Mouse (Mus musculus) neural tube, embryonic 11.5 days (tissue): ENCODE data around the gene Atp6ap1l. TPM values are rescaled to one million over a fixed set of nuclear protein-coding genes. Genes with fewer than 3 reads are reported as not detected.

Experiments
- ATAC-seq: fragments of 200-750 bp; cut with Nextera tagmentation; 2 replicates; pipeline ENCODE4 v1.8.0; 2017; ENCODE audit warnings: moderate number of reproducible peaks, mild to moderate bottlenecking, moderate TSS enrichment, moderate library complexity; ENCODE audit not compliant: insufficient read depth, low FRiP score, low TSS enrichment
- DNase-seq: peaks from one replicate; pipeline ENCODE4 v3.0.0-alpha.2; 2015; ENCODE audit warnings: low spot score
- H3K27ac ChIP-seq: fragments of 300-500 bp; sonication (generic); 2 replicates; pipeline ENCODE4 v1.5.1; 2014; ENCODE audit warnings: low read depth, mild to moderate bottlenecking, low read length
- H3K27me3 ChIP-seq: fragments of 300-500 bp; sonication (generic); 2 replicates; pipeline ENCODE4 v1.6.1; 2014; ENCODE audit warnings: mild to moderate bottlenecking, low read length, mixed read lengths; ENCODE audit not compliant: control insufficient read depth, insufficient read depth
- H3K36me3 ChIP-seq: fragments of 300-500 bp; sonication (generic); 2 replicates; pipeline ENCODE4 v1.6.1; 2014; ENCODE audit warnings: mild to moderate bottlenecking, low read length, moderate library complexity, mixed read lengths; ENCODE audit not compliant: control insufficient read depth, insufficient read depth
- H3K4me1 ChIP-seq: fragments of 300-500 bp; sonication (generic); 2 replicates; pipeline ENCODE4 v1.6.1; 2014; ENCODE audit warnings: low read length, mixed read lengths; ENCODE audit not compliant: control insufficient read depth, insufficient read depth
- H3K4me2 ChIP-seq: fragments of 300-500 bp; sonication (generic); 2 replicates; pipeline ENCODE4 v1.6.1; 2014; ENCODE audit warnings: low read depth, mild to moderate bottlenecking, moderate library complexity
- H3K4me3 ChIP-seq: fragments of 300-500 bp; sonication (generic); 2 replicates; pipeline ENCODE4 v1.5.1; 2014; ENCODE audit warnings: low read depth, low read length
- H3K9ac ChIP-seq: fragments of 300-500 bp; sonication (generic); 2 replicates; pipeline ENCODE4 v1.6.1; 2014; ENCODE audit warnings: mild to moderate bottlenecking, low read length
- H3K9me3 ChIP-seq: fragments of 300-500 bp; sonication (generic); 2 replicates; pipeline ENCODE4 v1.6.1; 2016; ENCODE audit warnings: low read length; ENCODE audit not compliant: control insufficient read depth
- WGBS: fragments of 180-500 bp; shearing (Covaris S2); extraction: QIAGEN DNeasy Blood & Tissue Kit; methylation state at CpG from one replicate; pipeline ENCODE4 v1.1.7; 2014; 5-methylcytosine and 5-hydroxymethylcytosine counted together
- polyA plus RNA-seq: library from polyadenylated mRNA; unstranded; fragments of >200 nt; fragmentation: Nextera tagmentation; extraction: Ambion mirVana; gene quantifications from 2 replicates; pipeline ENCODE4 v1.2.1, GENCODE M21; 2014

Gene Atp6ap1l
- polyA plus RNA-seq, 1 experiment from 2014 or later: 0.60 TPM

GRCm38 (mm10) chr13:90862138-90862537 is 43.0 kb downstream of the Atp6ap1l start:
- no peak for DNase-seq
- Histone ChIP-seq H3K4me3 (no peak overlapping the region), H3K36me3 (no peaks in the 10 kb centered on the region), H3K27ac (no peak overlapping the region), H3K9me3 (no peaks in the 10 kb centered on the region), H3K4me2 (no peak overlapping the region), H3K4me1 (no peaks in the 10 kb centered on the region), H3K9ac (no peak overlapping the region), H3K27me3 (no peaks in the 10 kb centered on the region)
- 92% methylated on average over 3 of the region's 3 CpGs for WGBS
- ATAC-seq: no peak

GRCm38 (mm10) chr13:90860888-90861431 is 44.2 kb downstream of the Atp6ap1l start:
- Histone ChIP-seq H3K4me1 (no peaks in the 10 kb centered on the region), H3K9me3 (no peaks in the 10 kb centered on the region), H3K27ac (no peak overlapping the region), H3K4me2 (no peak overlapping the region), H3K9ac (no peak overlapping the region), H3K36me3 (no peaks in the 10 kb centered on the region), H3K27me3 (no peaks in the 10 kb centered on the region), H3K4me3 (no peak overlapping the region)
- DNase-seq (no peak), ATAC-seq (no peak)
- WGBS: 65% methylated on average over 2 of the region's 2 CpGs

GRCm38 (mm10) chr13:90852727-90853630 is 52.2 kb downstream of the Atp6ap1l start:
- H3K4me3 ChIP-seq: no peak overlapping the region
- H3K4me1 ChIP-seq: no peaks in the 10 kb centered on the region
- H3K4me2 ChIP-seq: no peak overlapping the region
- no peaks in the 10 kb centered on the region for H3K36me3 ChIP-seq
- no peak overlapping the region for H3K27ac ChIP-seq
- DNase-seq (no peak), ATAC-seq (no peak)
- H3K27me3 ChIP-seq: no peaks in the 10 kb centered on the region
- no peaks in the 10 kb centered on the region for H3K9me3 ChIP-seq
- WGBS: 79% methylated on average over 5 of the region's 5 CpGs
- H3K9ac ChIP-seq: no peak overlapping the region

- no peak for ATAC-seq
- WGBS: 92% methylated on average over 4 of the region's 4 CpGs
- Histone ChIP-seq H3K36me3 (no peaks in the 10 kb centered on the region), H3K4me1 (no peaks in the 10 kb centered on the region), H3K9me3 (no peaks in the 10 kb centered on the region), H3K9ac (no peak overlapping the region), H3K4me3 (no peak overlapping the region), H3K27me3 (no peaks in the 10 kb centered on the region), H3K4me2 (no peak overlapping the region), H3K27ac (no peak overlapping the region)
- no peak for DNase-seq
Observed at GRCm38 (mm10) chr13:90851795-90852194, 53.4 kb downstream of the Atp6ap1l start.

- H3K4me3 ChIP-seq: no peak overlapping the region
- ATAC-seq: no peak
- H3K36me3 ChIP-seq: no peaks in the 10 kb centered on the region
- no peak for DNase-seq
- no peaks in the 10 kb centered on the region for H3K4me1 ChIP-seq
- H3K9ac ChIP-seq: no peak overlapping the region
- H3K9me3 ChIP-seq: no peaks in the 10 kb centered on the region
- no peak overlapping the region for H3K4me2 ChIP-seq
- no peaks in the 10 kb centered on the region for H3K27me3 ChIP-seq
- H3K27ac ChIP-seq: no peak overlapping the region
Observed at GRCm38 (mm10) chr13:90844191-90844590, 61.0 kb downstream of the Atp6ap1l start.

GRCm38 (mm10) chr13:90843412-90843811 is 61.7 kb downstream of the Atp6ap1l start:
- 93% methylated on average over 3 of the region's 3 CpGs for WGBS
- H3K9me3 ChIP-seq: no peaks in the 10 kb centered on the region
- H3K4me3 ChIP-seq: no peak overlapping the region
- no peak for ATAC-seq
- no peaks in the 10 kb centered on the region for H3K36me3 ChIP-seq
- H3K4me1 ChIP-seq: no peaks in the 10 kb centered on the region
- H3K9ac ChIP-seq: no peak overlapping the region
- no peak overlapping the region for H3K4me2 ChIP-seq
- no peaks in the 10 kb centered on the region for H3K27me3 ChIP-seq
- DNase-seq: no peak
- H3K27ac ChIP-seq: no peak overlapping the region

- no peaks in the 10 kb centered on the region for H3K9me3 ChIP-seq
- H3K36me3 ChIP-seq: no peaks in the 10 kb centered on the region
- no peak for ATAC-seq
- no peak overlapping the region for H3K4me2 ChIP-seq
- DNase-seq: no peak
- no peak overlapping the region for H3K4me3 ChIP-seq
- H3K27me3 ChIP-seq: no peaks in the 10 kb centered on the region
- 52% methylated on average over 5 of the region's 5 CpGs for WGBS
- no peaks in the 10 kb centered on the region for H3K4me1 ChIP-seq
- no peak overlapping the region for H3K9ac ChIP-seq
- H3K27ac ChIP-seq: no peak overlapping the region
Observed at GRCm38 (mm10) chr13:90841213-90841553, 64.0 kb downstream of the Atp6ap1l start.

- no peaks in the 10 kb centered on the region for H3K9me3 ChIP-seq
- DNase-seq (peak; percentile 47), ATAC-seq (peak; percentile 54)
- no peak overlapping the region for H3K27ac ChIP-seq
- no peak overlapping the region for H3K4me2 ChIP-seq
- no peaks in the 10 kb centered on the region for H3K4me1 ChIP-seq
- no peak overlapping the region for H3K9ac ChIP-seq
- no peaks in the 10 kb centered on the region for H3K36me3 ChIP-seq
- H3K4me3 ChIP-seq: no peak overlapping the region
- no peaks in the 10 kb centered on the region for H3K27me3 ChIP-seq
- WGBS: 50% methylated on average over 15 of the region's 15 CpGs
Observed at GRCm38 (mm10) chr13:90840530-90841212, 64.5 kb downstream of the Atp6ap1l start.
